Mouse (Mus musculus): Measurements from ENCODE around the gene Txnip.

- TF ChIP-seq GATA1 (IDR thresholded peaks at IDR 0.05; ENCODE audit: borderline replicate concordance, low read length) (no peak), FLI1 (IDR thresholded peaks at IDR 0.05; ENCODE audit: low read length) (no peak)
These were observed 44.9 kb downstream of the Txnip start for GRCm38 (mm10) chr3:96602704-96603084.

Data from megakaryocyte, embryonic 14.5 days (primary cell).